Mouse (Mus musculus): ENCODE measurements around the gene Olfr70. TPM values are rescaled to one million over a fixed set of nuclear protein-coding genes. Genes with fewer than 3 reads are reported as not detected.

The Olfr70 gene
- polyA plus RNA-seq, 1 experiment = not detected

DNA sequence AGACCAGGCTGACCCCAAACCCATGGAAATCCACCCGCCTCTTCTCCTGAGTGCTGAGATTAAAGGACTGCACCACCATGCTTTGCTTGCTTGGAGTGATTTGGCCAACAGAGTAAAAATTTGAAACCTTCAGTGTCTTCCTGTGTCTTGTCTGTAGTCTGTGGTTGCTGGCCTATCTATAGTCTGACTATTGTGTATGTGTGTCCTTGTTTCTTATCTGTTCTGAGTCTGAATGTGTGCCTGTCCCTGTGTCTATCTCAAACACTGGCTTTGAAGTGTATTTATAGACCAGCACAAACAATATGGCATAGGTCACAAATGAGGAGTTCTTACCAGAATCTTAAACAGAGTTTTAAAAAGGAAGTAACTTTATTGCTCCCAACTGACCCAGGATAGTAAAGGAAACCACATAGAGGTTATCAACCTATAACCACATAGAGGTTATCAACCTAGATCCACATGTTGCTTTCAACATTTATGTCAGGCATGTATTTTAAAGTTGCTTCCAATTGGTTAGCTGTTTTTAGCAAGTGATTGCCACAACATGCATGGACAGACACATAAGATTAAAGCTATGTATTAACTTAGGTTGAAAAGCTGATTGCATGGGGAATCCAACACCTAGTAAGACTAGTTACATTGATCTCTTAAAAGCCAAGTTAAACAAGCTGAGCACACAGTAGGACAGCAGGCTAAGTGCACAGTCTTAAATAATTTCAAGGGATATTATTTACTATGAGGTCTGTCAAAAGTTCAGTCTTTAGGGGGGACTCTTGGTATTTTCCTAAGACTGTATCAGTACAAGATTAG lies 6.0 kb downstream of the Olfr70 start:
- TF ChIP-seq POLR2A (IDR thresholded peaks at IDR 0.05; ENCODE audit: low read depth, low read length) (no peak), CTCF (IDR thresholded peaks at IDR 0.05; ENCODE audit: borderline replicate concordance, insufficient read depth, low read length) (no peak)
- Histone ChIP-seq H3K4me3 (ENCODE audit: insufficient read depth, low read length) (no peak overlapping the region), H3K27ac (ENCODE audit: insufficient read depth, low read length) (no peak overlapping the region), H3K4me1 (ENCODE audit: control insufficient read depth, insufficient read depth, low read length) (peaks cover 6% of the 10 kb centered on the region; the same call in 1 of the 2 replicates)

DNA sequence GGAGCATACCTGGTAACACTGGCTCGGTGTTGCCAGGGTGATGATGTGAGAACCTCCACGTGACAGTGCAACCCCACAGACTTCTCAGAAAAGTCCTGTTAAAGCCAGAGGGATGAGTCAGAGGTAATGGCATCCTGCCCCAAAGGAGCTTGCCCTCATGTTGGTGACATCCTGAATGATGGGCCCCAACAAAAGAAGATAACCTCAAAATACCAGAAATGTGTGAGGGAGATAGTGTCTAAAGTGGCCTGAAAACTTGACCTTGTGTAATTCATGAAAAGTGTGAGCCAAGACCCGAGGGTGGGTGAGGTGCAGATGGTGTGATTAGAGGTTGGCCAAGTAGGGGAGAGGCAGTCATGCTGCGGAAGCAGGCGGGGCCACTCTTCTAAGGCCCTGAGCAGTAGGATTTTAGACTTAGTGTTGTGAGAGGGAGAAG lies 6.8 kb downstream of the Olfr70 start:
- Histone ChIP-seq H3K27ac (ENCODE audit: insufficient read depth, low read length) (no peak overlapping the region), H3K4me1 (ENCODE audit: control insufficient read depth, insufficient read depth, low read length) (peaks cover 6% of the 10 kb centered on the region; the same call in 1 of the 2 replicates), H3K4me3 (ENCODE audit: insufficient read depth, low read length) (no peak overlapping the region)
- TF ChIP-seq CTCF (IDR thresholded peaks at IDR 0.05; ENCODE audit: borderline replicate concordance, insufficient read depth, low read length) (no peak), POLR2A (IDR thresholded peaks at IDR 0.05; ENCODE audit: low read depth, low read length) (no peak)

DNA sequence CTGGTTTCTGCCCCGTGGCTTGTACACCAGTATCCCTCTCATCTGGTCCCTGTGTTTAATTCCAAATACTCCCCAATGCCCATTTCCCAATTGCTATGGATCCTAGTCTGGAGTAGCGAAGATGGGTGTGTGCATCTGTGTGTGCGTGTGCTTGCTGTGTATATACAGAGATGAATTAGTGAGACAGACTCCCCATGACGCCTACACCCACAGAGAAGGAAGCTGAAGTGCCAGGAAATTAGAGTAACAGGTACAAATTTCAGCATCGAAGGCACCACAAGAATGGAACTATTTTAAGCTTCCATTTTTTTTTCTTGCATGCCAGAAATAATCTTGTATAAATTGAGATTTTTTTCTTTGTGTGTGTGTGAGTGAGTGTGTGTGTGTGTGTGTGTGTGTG lies 9.6 kb downstream of the Olfr70 start:
- TF ChIP-seq CTCF (IDR thresholded peaks at IDR 0.05; ENCODE audit: borderline replicate concordance, insufficient read depth, low read length) (no peak), POLR2A (IDR thresholded peaks at IDR 0.05; ENCODE audit: low read depth, low read length) (no peak)
- H3K4me1 ChIP-seq (ENCODE audit: control insufficient read depth, insufficient read depth, low read length) = peaks cover 6% of the 10 kb centered on the region; the same call in 1 of the 2 replicates
- no peak overlapping the region for H3K27ac ChIP-seq (ENCODE audit: insufficient read depth, low read length)
- no peak overlapping the region for H3K4me3 ChIP-seq (ENCODE audit: insufficient read depth, low read length)

DNA sequence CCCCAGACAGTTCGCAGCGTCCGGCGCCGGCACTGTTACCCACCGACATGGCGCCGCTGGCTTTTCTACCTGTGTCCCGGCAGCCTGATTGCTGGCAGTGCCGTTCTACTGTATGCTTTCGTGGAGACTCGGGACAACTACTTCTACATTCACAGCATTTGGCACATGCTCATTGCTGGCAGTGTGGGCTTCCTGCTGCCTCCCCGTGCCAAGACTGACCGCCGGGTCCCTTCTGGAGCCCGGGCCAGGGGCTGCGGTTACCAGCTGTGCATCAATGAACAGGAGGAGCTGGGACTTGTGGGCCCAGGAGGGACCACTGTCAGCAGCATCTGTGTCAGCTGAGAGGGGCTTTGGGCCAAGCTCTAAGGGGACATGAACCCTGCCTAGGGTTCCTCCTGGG lies 10.6 kb downstream of the Olfr70 start:
- Histone ChIP-seq H3K27ac (ENCODE audit: insufficient read depth, low read length) (no peak overlapping the region), H3K4me3 (ENCODE audit: insufficient read depth, low read length) (no peak overlapping the region), H3K4me1 (ENCODE audit: control insufficient read depth, insufficient read depth, low read length) (peaks cover 6% of the 10 kb centered on the region; the same call in 1 of the 2 replicates)
- no peak for TF ChIP-seq POLR2A (IDR thresholded peaks at IDR 0.05; ENCODE audit: low read depth, low read length)
- TF ChIP-seq CTCF (IDR thresholded peaks at IDR 0.05; ENCODE audit: borderline replicate concordance, insufficient read depth, low read length) = no peak

DNA sequence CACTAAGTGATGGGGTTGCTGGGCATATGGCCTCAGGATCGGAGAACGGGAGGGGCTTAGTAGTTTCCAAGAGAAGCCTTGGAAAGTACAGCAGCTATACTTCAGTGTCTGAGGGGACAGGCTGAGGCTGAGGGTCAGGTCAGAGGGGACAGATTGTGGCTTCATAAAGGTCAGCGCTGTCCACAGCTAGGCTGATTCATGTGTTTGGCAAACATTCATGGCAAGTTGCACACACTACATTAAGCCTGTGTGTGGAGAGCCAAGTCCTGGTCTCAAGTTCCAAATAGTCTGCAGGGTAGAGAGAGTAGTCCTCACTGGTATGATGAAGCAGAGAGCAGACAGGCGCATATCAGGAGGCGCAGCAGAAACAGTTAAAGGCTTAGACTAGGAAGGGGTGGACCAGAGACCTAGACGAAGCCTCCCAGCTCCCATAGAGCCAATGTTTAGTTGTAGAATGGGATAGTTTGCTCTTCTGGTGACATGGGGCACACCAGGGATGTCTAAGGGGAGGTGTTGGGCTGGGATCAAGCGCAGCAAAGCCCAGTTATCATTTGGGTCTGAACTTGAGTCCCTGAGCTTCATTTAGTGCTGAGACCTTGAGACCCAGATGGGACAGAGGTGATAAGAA lies 21.1 kb downstream of the Olfr70 start:
- Histone ChIP-seq H3K4me3 (ENCODE audit: insufficient read depth, low read length) (no peak overlapping the region), H3K4me1 (ENCODE audit: control insufficient read depth, insufficient read depth, low read length) (no peaks in the 10 kb centered on the region), H3K27ac (ENCODE audit: insufficient read depth, low read length) (no peak overlapping the region)
- TF ChIP-seq POLR2A (IDR thresholded peaks at IDR 0.05; ENCODE audit: low read depth, low read length) = no peak
- no peak for TF ChIP-seq CTCF (IDR thresholded peaks at IDR 0.05; ENCODE audit: borderline replicate concordance, insufficient read depth, low read length)

DNA sequence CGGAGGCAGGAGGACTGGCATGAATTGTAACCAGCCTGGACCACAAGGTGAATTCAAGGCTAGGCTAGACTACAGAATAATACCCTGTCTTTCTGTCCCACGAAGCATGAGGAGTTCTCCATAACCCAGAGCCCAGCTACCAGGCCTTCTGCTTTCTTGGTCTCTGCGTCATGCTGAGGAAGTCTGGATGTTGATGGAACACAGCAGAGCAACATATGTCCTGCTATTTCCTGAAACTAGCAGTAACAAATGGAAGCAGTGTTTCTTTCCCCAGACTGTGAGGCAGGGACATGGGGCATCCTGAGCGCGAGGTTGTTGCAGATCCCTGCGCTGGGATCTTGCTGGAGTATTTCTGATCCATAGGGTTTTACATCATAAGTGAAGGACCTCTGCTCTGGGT lies 22.1 kb downstream of the Olfr70 start:
- Histone ChIP-seq H3K27ac (ENCODE audit: insufficient read depth, low read length) (no peak overlapping the region), H3K4me3 (ENCODE audit: insufficient read depth, low read length) (no peak overlapping the region), H3K4me1 (ENCODE audit: control insufficient read depth, insufficient read depth, low read length) (no peaks in the 10 kb centered on the region)
- TF ChIP-seq POLR2A (IDR thresholded peaks at IDR 0.05; ENCODE audit: low read depth, low read length) (no peak), CTCF (IDR thresholded peaks at IDR 0.05; ENCODE audit: borderline replicate concordance, insufficient read depth, low read length) (no peak)

DNA sequence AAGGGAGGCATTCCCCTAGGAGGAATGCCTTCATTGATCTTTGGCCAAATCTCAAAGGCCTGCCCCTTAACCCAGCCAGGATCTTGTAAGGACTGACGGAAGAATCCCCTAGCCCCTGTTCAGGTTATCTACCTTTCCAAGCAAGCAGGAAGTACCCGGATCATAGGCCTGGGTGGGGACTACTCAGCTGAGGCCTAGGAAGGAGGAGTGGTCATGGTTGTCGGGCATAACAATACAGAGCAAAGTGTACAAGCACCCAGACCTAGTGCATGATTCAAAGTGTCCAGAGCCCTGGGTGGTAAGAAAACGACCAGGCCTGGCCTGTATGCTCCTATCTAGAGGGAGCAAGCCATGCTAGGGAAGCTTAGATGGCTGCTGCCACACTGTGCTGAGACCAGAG lies 25.0 kb downstream of the Olfr70 start:
- H3K4me1 ChIP-seq (ENCODE audit: control insufficient read depth, insufficient read depth, low read length) = no peaks in the 10 kb centered on the region
- H3K27ac ChIP-seq (ENCODE audit: insufficient read depth, low read length) = no peak overlapping the region
- TF ChIP-seq POLR2A (IDR thresholded peaks at IDR 0.05; ENCODE audit: low read depth, low read length) (no peak), CTCF (IDR thresholded peaks at IDR 0.05; ENCODE audit: borderline replicate concordance, insufficient read depth, low read length) (no peak)
- H3K4me3 ChIP-seq (ENCODE audit: insufficient read depth, low read length) = no peak overlapping the region

DNA sequence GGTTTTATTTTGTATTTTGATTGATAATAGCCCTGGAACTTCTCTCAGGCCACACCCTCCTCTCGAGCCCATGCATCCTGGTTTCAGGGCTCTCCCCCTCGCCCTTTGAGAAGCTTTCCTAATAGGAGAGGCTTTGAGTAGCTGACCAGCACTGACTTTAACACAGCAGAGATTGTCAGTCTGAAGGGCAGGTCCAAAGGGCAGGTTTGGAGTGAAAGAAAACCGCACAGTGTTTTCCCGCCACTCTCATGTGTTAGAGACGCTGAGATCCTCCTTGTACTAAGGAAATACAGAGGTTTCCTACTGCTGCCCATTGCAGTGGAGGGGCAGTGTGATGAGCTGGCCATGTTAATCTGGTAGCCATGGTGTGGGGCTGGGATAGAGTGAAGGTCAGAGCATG lies 25.6 kb downstream of the Olfr70 start:
- TF ChIP-seq CTCF (IDR thresholded peaks at IDR 0.05; ENCODE audit: borderline replicate concordance, insufficient read depth, low read length) (no peak), POLR2A (IDR thresholded peaks at IDR 0.05; ENCODE audit: low read depth, low read length) (no peak)
- no peak overlapping the region for H3K4me3 ChIP-seq (ENCODE audit: insufficient read depth, low read length)
- no peaks in the 10 kb centered on the region for H3K4me1 ChIP-seq (ENCODE audit: control insufficient read depth, insufficient read depth, low read length)
- H3K27ac ChIP-seq (ENCODE audit: insufficient read depth, low read length) = no peak overlapping the region

DNA sequence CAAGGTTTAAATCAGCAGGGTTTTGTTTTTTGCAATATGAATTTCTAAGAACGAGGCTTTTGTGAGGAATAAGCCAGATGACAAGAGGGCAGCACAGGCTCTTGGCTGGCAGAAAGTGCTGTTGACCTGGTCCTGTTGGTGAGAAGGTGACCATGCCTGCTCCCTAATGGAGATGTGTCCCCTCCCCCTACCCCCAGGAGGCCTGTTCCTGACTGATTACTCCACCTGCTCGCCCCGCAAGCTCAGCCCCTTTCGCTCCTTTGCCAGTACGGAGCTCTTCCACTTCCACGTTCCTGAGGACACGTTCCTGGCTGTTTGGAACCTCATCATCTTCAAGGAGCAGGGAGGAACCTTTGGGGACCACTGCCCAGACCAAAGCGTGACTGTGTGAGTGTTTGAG lies 26.9 kb downstream of the Olfr70 start:
- Histone ChIP-seq H3K4me1 (ENCODE audit: control insufficient read depth, insufficient read depth, low read length) (no peaks in the 10 kb centered on the region), H3K27ac (ENCODE audit: insufficient read depth, low read length) (no peak overlapping the region), H3K4me3 (ENCODE audit: insufficient read depth, low read length) (no peak overlapping the region)
- no peak for TF ChIP-seq CTCF (IDR thresholded peaks at IDR 0.05; ENCODE audit: borderline replicate concordance, insufficient read depth, low read length)
- no peak for TF ChIP-seq POLR2A (IDR thresholded peaks at IDR 0.05; ENCODE audit: low read depth, low read length)

DNA sequence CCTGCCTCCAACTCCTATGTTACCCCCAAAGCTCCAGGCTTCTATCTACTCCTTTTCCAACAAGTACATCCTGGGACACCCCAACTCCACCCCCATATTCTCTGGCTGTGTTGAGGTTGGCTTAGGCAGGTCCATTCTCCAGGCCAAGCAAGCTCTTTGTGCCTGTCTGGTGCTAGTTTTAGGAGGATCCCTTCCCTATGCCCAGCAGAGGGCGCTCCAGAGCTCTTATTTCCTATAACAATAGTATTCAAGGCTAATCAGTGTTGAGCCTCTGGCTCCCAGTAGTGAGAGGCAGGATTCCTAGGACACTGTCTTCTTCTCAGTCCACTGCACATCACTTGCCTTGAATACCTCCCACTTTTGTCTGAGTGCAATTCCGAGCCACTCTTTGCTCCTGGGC lies 28.5 kb downstream of the Olfr70 start:
- no peaks in the 10 kb centered on the region for H3K4me1 ChIP-seq (ENCODE audit: control insufficient read depth, insufficient read depth, low read length)
- TF ChIP-seq CTCF (IDR thresholded peaks at IDR 0.05; ENCODE audit: borderline replicate concordance, insufficient read depth, low read length) (no peak), POLR2A (IDR thresholded peaks at IDR 0.05; ENCODE audit: low read depth, low read length) (no peak)
- no peak overlapping the region for H3K27ac ChIP-seq (ENCODE audit: insufficient read depth, low read length)
- H3K4me3 ChIP-seq (ENCODE audit: insufficient read depth, low read length) = no peak overlapping the region
